Mouse (Mus musculus): ENCODE measurements around the gene Eps8l2.

DNA sequence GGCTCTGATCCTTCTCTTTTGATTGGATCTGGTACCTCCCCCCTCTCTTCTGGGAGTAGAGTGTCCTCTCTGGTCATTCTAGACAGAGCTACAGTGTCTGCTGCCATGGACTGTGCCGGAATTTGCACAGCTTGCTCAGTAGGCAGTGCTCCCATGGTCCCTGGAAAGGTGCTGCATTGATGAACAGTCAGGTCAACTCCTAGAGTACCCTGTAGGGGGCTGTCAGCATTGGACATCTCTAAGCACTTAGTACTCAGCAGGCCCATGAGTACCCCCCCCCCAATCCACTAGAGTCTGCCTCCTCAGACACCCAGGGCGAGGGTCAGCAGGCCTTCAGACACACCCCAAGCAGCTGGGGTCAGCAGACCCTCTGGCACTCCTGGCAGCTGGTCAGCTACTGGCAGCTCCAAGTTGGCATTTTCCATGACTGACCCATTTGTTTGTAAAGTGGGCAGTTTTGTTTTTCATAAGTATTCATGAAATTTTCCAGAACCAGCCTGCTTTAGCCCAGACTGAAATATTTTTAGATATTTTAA is 3.6 kb upstream of the Eps8l2 start:
- TF ChIP-seq MXI1 (IDR thresholded peaks at IDR 0.05; ENCODE audit: low read depth, low read length) = no peak
- TF ChIP-seq CHD1 (IDR thresholded peaks at IDR 0.05; ENCODE audit: low read depth, low read length) = no peak
- TF ChIP-seq RAD21 (IDR thresholded peaks at IDR 0.05; ENCODE audit: low read depth, low read length) = no peak
- no peak for TF ChIP-seq TCF12 (IDR thresholded peaks at IDR 0.05; ENCODE audit: low read depth, low read length)
- TF ChIP-seq NELFE (IDR thresholded peaks at IDR 0.05; ENCODE audit: low read depth, low read length) = no peak

All from MEL (cell line).